Mouse (Mus musculus): ENCODE results near the gene Mpz. TPM values are rescaled to one million over a fixed set of nuclear protein-coding genes. Genes with fewer than 3 reads are reported as not detected.
"Not testable (repeated sequence)": the region's sequence is repeated elsewhere in the genome, so short reads cannot be mapped to it uniquely, and the experiment has no call there.

Gene Mpz
- total RNA-seq, 2 experiments from 2014 or later = 28.7 to 29.5 TPM

GRCm38 (mm10) chr1:171124398-171124797 is 26.1 kb upstream of the Mpz start:
- DNase-seq (ENCODE audit: low spot score) = no peak

GRCm38 (mm10) chr1:171129251-171129650 is 21.3 kb upstream of the Mpz start:
- DNase-seq (ENCODE audit: low spot score) = peak; percentile 82

GRCm38 (mm10) chr1:171130971-171131370 is 19.5 kb upstream of the Mpz start:
- no peak for DNase-seq (ENCODE audit: low spot score)

GRCm38 (mm10) chr1:171135600-171135999 is 14.9 kb upstream of the Mpz start:
- DNase-seq (ENCODE audit: low spot score) = no peak

- DNase-seq (ENCODE audit: low spot score) = not testable (repeated sequence)
These were observed 12.9 kb upstream of the Mpz start for GRCm38 (mm10) chr1:171137486-171138155.

GRCm38 (mm10) chr1:171142981-171143380 is 7.5 kb upstream of the Mpz start:
- peak; percentile 44 for DNase-seq (ENCODE audit: low spot score)

GRCm38 (mm10) chr1:171150838-171151391 is 404 bp downstream of the Mpz start:
- peak; percentile 12 for DNase-seq (ENCODE audit: low spot score)

GRCm38 (mm10) chr1:171151966-171152365 is 1.5 kb downstream of the Mpz start:
- no peak for DNase-seq (ENCODE audit: low spot score)

- DNase-seq (ENCODE audit: low spot score) = no peak
These were observed 6.1 kb downstream of the Mpz start for GRCm38 (mm10) chr1:171156644-171157043.

GRCm38 (mm10) chr1:171157965-171158364 is 7.5 kb downstream of the Mpz start:
- no peak for DNase-seq (ENCODE audit: low spot score)

- DNase-seq (ENCODE audit: low spot score) = peak; percentile 15
These were observed 9.0 kb downstream of the Mpz start for GRCm38 (mm10) chr1:171159485-171159975.

GRCm38 (mm10) chr1:171162526-171162925 is 12.0 kb downstream of the Mpz start:
- DNase-seq (ENCODE audit: low spot score) = no peak

- DNase-seq (ENCODE audit: low spot score) = peak; percentile 19
These were observed 13.7 kb downstream of the Mpz start for GRCm38 (mm10) chr1:171164258-171164657.

- DNase-seq (ENCODE audit: low spot score) = no peak
These were observed 15.3 kb downstream of the Mpz start for GRCm38 (mm10) chr1:171165629-171166345.

- no peak for DNase-seq (ENCODE audit: low spot score)
These were observed 18.4 kb downstream of the Mpz start for GRCm38 (mm10) chr1:171168906-171169305.

- no peak for DNase-seq (ENCODE audit: low spot score)
These were observed 19.4 kb downstream of the Mpz start for GRCm38 (mm10) chr1:171169913-171170312.

- DNase-seq (ENCODE audit: low spot score) = no peak
These were observed 20.6 kb downstream of the Mpz start for GRCm38 (mm10) chr1:171171138-171171537.

GRCm38 (mm10) chr1:171172779-171173178 is 22.3 kb downstream of the Mpz start:
- no peak for DNase-seq (ENCODE audit: low spot score)

- DNase-seq (ENCODE audit: low spot score) = no peak
These were observed 29.1 kb downstream of the Mpz start for GRCm38 (mm10) chr1:171179487-171180171.

GRCm38 (mm10) chr1:171183025-171183424 is 32.5 kb downstream of the Mpz start:
- DNase-seq (ENCODE audit: low spot score) = no peak

- peak; percentile 61 for DNase-seq (ENCODE audit: low spot score)
These were observed 33.1 kb downstream of the Mpz start for GRCm38 (mm10) chr1:171183620-171184019.

- DNase-seq (ENCODE audit: low spot score) = peak; percentile 50
These were observed 33.8 kb downstream of the Mpz start for GRCm38 (mm10) chr1:171184314-171184713.

Measured in gastrocnemius, adult 18-20 months (tissue).